Mouse (Mus musculus) frontal cortex, postnatal 36 days (tissue): ENCODE measurements around the gene Gpr156.

ENCODE experiments used
- DNase-seq, 2 experiments: peaks; one replicate each; pipeline ENCODE4 v3.0.0; 2022; ENCODE audit warnings: low spot score in 2 of 2

Gene Gpr156

DNA sequence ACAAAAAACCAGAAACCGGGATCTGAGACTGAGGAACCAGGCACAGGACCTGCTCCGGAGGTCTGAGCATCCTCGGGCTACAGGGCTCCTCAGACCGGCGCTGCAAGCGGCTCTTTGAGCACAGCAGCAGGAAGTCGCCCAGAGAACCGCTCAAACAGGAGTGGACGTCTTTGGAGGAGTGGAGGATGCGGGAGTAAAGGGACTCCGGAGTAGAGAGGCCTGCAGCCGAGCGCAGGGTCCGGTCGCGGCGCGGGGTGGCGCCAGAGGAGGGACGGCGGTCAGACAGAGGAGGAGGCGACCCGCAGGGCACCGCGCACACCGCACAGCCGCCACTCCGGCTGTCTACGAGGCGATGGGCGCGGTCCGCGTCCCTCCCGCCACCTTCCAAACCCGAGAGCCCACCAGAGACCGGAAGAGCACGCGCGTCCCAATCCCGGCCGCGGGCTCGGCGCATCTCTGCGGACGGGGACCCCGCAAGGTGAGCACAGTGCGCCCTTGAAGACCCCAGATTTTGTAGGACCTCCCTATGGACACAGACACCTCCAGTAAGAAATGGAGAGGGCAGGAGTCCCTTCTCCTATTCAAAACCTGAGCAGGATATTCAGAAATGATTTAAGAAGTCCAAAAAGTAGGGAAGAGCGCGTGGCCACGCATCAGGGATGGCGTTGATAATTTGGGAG, at the start of gene Gpr156:
TSS of gene Gpr156 (plus strand) at position 359 of the 680 bp plus-strand sequence.
- peak; percentile 30 to 33 for DNase-seq

GRCm38 (mm10) chr16:37867791-37868505, 48.3 kb upstream of the Gpr156 start, which contains the start of gene Lrrc58:
TSS of gene Lrrc58 (plus strand) at chr16:37868389.
- DNase-seq, result peak; percentile 85 to 89

DNA sequence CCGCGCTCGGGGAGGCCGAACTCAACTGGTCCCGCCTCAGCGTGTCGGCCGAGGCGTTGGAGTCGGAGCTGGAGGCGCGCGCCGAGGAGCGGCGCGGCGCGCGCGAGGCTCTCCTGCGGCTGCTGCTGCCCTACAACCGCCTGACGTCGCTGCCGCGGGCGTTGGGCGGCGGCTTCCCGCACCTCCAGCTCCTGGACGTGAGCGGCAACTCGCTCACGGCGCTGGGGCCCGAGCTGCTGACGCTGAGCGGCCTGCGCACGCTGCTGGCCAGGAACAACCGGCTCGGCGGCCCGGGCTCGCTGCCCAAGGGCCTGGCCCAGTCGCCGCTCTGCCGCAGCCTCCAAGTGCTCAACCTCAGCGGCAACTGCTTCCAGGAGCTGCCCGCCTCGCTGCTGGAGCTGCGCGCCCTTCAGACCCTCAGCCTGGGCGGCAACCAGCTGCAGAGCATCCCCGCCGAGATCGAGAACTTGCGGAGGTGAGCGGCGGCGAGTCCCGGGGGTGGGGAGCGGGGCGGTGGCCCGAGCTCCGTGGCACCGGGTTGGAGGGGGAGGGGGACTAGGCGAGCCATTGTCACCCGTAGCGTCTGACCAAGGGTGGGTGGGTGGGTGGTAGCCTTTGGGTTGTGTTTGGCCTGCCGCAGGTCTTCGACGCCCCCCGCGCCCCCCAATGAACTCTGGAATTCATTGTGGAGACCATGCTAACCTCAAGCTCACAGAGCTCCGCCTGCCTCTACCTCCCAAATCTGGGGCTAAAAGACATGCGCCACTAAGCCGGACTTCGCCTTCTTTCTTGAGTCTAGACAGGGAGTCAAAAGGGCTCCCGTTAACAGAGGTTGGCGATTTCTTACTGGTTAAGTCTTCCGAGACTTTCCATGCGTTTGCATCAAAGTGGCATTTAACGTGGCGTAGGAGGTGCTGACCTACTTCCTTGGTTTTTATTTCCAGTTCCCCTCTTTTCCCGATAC, 47.5 kb upstream of the Gpr156 start:
- DNase-seq, result peak; percentile 30 to 44

GRCm38 (mm10) chr16:37869470-37870231, 46.6 kb upstream of the Gpr156 start:
- DNase-seq, result no peak

- peak; percentile 45 to 52 for DNase-seq
Measured at GRCm38 (mm10) chr16:37871112-37871715, 45.1 kb upstream of the Gpr156 start.

DNA sequence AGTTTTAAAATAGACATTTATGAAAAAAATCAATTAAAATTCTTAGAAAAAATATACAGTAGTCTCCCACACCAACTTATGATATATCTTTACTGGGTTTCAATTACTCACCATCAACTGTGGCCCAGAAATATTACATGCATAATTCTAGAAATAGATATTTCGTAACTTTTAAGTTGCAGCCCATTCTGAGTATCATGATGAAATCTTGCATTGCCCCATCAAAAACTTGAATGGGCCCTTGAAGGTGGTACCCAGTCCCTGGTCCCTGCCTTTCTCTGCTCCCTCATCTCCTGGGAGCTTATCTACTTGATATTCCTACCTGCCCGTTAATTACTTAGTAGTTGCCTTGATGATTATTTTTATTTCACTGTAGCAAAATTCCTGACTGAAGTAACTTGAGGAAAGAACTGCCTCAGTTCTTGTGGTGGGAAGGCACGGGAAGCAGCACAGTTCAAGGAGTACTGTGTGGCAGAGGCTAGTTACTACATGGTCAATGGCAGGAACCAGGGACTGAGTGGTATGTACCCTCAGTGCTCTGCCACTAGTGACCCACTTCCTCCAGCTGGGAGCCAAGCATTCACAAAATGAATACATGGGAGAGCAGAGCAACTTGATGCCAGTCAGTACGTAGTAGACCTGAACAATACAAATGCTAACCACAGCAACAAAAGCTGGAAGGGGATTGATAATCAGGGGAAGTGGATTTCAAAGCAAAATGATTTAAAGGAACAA, 41.6 kb upstream of the Gpr156 start:
- no peak for DNase-seq

- no peak for DNase-seq
Measured at GRCm38 (mm10) chr16:37877406-37877805, 38.9 kb upstream of the Gpr156 start.

GRCm38 (mm10) chr16:37878951-37879505, 37.3 kb upstream of the Gpr156 start:
- no peak for DNase-seq

DNA sequence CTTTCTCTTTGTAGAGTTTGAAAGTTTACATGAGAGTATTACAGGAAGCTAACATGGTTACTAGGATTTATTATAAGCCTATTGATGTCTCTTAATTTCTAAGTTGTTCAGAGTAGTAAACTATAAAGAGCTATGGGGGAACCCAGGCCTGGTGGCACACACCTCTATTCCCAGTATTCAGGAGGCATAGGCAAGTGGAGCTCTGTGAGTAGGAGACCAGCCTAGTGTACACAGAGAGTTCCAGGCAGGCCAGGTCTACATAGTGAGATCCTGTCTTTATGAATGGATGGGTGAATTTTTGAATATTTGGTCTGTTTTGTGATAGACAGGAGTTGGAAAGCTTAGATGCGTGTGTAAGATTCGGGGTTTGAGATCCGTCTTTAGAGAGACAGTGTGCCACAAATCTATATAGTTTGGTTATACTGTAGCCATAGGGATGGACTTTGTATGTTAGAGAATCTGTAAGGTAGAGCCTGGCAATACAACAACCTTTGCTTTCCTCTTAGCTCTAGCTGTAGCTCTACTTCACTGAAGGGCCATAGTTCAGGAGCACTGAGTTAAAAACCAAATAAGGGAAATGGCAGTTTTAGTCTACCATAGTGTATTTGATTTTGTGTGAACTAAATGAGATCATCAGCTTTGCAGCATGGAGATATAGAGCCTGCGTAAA, 36.4 kb upstream of the Gpr156 start:
- DNase-seq, result no peak

DNA sequence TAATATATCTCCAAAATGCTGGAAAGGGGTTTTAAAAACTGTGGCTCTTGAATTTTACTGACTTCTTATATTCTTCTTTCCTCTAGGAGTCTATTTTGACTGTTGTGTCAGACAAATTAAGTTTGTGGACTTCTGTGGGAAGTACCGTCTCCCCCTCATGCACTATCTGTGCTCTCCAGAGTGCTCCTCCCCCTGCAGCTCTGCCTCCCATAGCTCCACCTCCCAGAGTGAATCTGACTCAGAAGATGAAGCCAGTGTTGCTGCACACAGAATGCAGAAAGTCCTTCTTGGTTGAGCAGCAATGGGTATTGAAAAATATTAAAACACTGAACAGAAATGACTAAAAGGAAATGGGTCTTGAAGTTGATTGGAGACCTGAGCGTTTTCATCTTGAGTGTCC, 35.1 kb upstream of the Gpr156 start:
- peak in 1 of 2 experiments; percentile 24 for DNase-seq

GRCm38 (mm10) chr16:37888986-37889385, 27.3 kb upstream of the Gpr156 start:
- no peak for DNase-seq

GRCm38 (mm10) chr16:37892667-37893066, 23.6 kb upstream of the Gpr156 start:
- no peak for DNase-seq

- DNase-seq, result no peak
Measured at GRCm38 (mm10) chr16:37893381-37893780, 22.9 kb upstream of the Gpr156 start.

DNA sequence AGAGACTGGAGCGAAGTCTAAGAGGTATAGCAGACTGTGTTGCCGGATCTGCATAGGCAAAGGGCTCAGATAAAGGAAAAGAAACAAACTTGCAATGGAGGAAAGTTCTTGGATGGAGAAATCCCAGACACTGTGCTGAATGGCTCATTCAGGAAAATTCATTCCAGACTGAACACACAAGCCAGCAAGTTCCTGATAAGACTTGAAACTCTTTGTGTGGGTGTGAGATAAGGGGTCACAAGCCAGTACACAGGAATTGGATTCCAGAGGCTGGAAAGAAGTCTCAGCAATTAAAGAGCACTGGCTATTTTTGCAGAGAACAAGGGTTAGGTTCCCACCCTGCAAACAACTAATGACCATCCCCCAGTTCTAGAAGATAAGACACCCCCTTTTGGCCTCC, 22.4 kb upstream of the Gpr156 start:
- no peak for DNase-seq

GRCm38 (mm10) chr16:37898790-37899189, 17.5 kb upstream of the Gpr156 start:
- no peak for DNase-seq

DNA sequence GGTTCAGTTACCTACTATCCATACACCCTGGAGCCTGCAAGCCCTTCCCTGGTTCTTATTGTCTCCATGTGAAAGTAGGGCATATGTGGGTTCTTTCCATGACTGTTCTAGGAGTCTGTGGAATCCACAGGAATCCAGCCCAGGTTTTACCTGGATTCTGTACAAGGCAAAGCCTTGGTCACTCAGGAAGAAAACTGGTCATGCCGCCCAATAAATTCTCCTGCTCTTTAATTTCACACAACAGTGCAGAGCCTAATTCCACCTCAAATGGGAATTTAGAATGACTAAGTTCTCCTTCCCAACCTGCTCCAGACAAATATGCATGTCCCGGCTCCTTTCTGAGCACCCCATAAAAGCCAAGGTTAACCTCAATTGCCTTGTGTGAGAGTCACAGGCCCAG, 16.9 kb upstream of the Gpr156 start:
- DNase-seq, result no peak

DNA sequence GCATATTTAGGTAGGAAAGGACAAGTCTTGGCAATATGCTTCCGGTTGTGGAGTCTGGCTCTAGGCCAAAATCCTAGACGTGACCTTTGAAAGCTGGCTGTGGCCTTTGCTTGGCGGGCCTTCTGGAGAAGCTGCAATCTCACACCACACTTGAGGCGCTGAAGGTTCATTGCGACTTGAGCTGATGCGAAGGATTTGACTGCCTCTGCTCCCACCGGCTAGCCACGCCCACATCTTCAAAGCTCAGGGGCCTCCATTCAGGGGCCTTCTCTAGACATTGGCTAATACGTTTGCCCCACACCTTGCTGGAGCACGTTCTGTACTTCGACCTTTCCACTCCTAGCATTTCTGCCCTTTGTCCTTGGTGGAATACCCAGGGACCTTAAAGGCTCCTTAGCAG, 15.0 kb upstream of the Gpr156 start:
- no peak for DNase-seq

DNA sequence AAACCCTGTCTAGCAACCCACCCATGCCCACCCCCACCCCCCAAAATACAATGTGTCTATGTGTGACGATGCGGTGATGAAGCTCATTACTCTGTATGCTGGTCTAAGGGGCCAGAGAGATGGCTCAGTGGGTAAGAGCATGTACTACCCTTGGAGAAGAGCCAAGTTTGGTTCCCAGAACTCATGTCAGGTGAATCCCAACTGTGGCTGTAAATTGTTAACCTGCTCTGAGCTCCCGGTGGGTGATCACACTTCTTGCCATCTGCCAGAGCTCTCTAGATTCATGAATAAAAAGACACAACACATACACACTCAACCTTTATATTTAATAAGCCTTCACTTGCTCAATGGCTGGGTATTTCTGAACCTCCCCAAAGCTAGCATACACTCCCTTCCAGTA, 9.8 kb upstream of the Gpr156 start:
- DNase-seq, result no peak

DNA sequence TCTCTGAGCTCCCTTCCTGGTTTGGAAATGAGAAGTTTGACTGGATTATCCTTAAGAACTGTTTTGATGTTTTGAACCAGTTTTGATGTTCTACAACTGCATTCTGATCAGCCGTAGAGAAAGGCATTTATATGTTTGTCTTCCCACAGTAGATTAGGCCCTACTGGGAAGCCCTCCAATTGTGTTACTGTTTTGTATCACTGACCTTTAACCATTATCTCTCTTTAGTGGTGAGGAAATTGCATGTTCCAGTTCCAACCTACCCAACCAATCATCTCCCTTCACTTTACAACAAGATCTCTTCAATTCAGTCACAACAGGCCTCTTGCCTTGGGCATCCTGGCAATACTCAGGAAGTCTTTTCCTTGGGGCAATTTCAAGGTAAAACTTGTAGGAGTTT, 5.2 kb upstream of the Gpr156 start:
- DNase-seq, result no peak
